Mouse (Mus musculus) spleen, adult 2 months (tissue): ENCODE results near the gene Dpp8. TPM values are rescaled to one million over a fixed set of nuclear protein-coding genes. Genes with fewer than 3 reads are reported as not detected.

Source experiments
- DNase-seq, 2 experiments: peaks; one replicate each; pipeline versions ENCODE4 v3.0.0 to v3.0.0-alpha.2; 2012 to 2021; ENCODE audit warnings: low spot score in 2 of 2, low read depth in 1 of 2
- H3K27ac ChIP-seq: fragments of 200-500 bp; 2 replicates; pipeline ENCODE4 v1.5.1; 2012; ENCODE audit warnings: low read length, inconsistent platforms; ENCODE audit not compliant: insufficient read depth
- H3K27me3 ChIP-seq: fragments of 200-500 bp; 2 replicates; pipeline ENCODE4 v1.6.1; 2012; ENCODE audit warnings: mild to moderate bottlenecking, moderate library complexity, low read length, inconsistent platforms; ENCODE audit not compliant: control insufficient read depth, insufficient read depth
- H3K36me3 ChIP-seq: fragments of 200-500 bp; 2 replicates; pipeline ENCODE4 v1.6.1; 2012; ENCODE audit warnings: mild to moderate bottlenecking, low read length, inconsistent platforms; ENCODE audit not compliant: control insufficient read depth, insufficient read depth
- H3K4me1 ChIP-seq: fragments of 200-500 bp; 2 replicates; pipeline ENCODE4 v1.6.1; 2011; ENCODE audit warnings: inconsistent platforms; ENCODE audit not compliant: control insufficient read depth, insufficient read depth, insufficient read length
- H3K4me3 ChIP-seq: fragments of 200-500 bp; 2 replicates; pipeline ENCODE4 v1.5.1; 2011; ENCODE audit warnings: mild to moderate bottlenecking, inconsistent platforms; ENCODE audit not compliant: insufficient read depth, insufficient read length; ENCODE audit errors: extremely low read depth
- CTCF ChIP-seq: fragments of 200-500 bp; IDR thresholded peaks from 2 replicates; pipeline ENCODE4 v1.5.1; 2011; ENCODE audit warnings: mild to moderate bottlenecking, inconsistent platforms; ENCODE audit not compliant: insufficient read depth, insufficient read length, insufficient replicate concordance; ENCODE audit errors: extremely low read depth
- POLR2A ChIP-seq: fragments of 200-500 bp; IDR thresholded peaks from 2 replicates; pipeline ENCODE4 v1.6.1; 2011; ENCODE audit warnings: low read depth, low read length, inconsistent platforms
- WGBS: fragments of 180-500 bp; shearing (Covaris S2); methylation state at CpG from one replicate; pipeline ENCODE4 v1.1.7; 2018; 5-methylcytosine and 5-hydroxymethylcytosine counted together
- polyA plus RNA-seq: library from polyadenylated mRNA; depleted of rRNA; stranded (reverse); fragments of >200 nt; gene quantifications from 2 replicates; pipeline ENCODE4 v1.2.3, GENCODE M21; 2012

Gene Dpp8
- polyA plus RNA-seq, 1 experiment: 32.6 TPM

- TF ChIP-seq CTCF: no peak
- no peak for TF ChIP-seq POLR2A
- no peak for DNase-seq
- Histone ChIP-seq H3K4me1 (peaks cover 4% of the 10 kb centered on the region; the same call in 1 of the 2 replicates), H3K27ac (no peak overlapping the region), H3K27me3 (no peaks in the 10 kb centered on the region), H3K36me3 (peaks cover 27% of the 10 kb centered on the region), H3K4me3 (no peak overlapping the region)
- 97% methylated on average over 1 of the region's 1 CpGs for WGBS
Measured at GRCm38 (mm10) chr9:65036456-65036855, 4.2 kb downstream of the Dpp8 start.

DNA sequence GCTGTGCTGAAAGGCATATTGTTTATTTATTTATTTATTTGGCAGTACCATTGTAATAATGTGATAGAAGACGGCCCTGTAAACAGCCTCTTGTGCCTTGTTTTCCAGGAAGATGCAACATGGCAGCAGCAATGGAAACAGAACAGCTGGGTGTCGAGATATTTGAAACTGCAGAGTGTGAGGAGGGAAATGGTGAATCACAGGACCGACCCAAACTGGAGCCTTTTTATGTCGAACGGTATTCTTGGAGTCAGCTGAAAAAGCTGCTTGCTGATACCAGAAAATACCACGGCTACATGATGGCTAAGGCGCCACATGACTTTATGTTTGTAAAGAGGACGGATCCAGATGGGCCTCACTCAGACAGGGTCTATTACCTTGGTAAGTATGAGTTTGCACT is 4.6 kb downstream of the Dpp8 start:
- H3K36me3 ChIP-seq: peaks cover 29% of the 10 kb centered on the region
- 89% methylated on average over 8 of the region's 8 CpGs for WGBS
- no peak overlapping the region for H3K27ac ChIP-seq

GRCm38 (mm10) chr9:65041430-65041829 is 9.2 kb downstream of the Dpp8 start:
- Histone ChIP-seq H3K4me1 (no peaks in the 10 kb centered on the region), H3K27ac (no peak overlapping the region), H3K4me3 (no peak overlapping the region), H3K27me3 (no peaks in the 10 kb centered on the region), H3K36me3 (peaks cover 44% of the 10 kb centered on the region)
- TF ChIP-seq POLR2A (no peak), CTCF (no peak; the same call in 1 of the 2 replicates)
- no peak for DNase-seq
- WGBS: 96% methylated on average over 5 of the region's 5 CpGs

More for the DNA sequence above, 4.6 kb downstream of the Dpp8 start:
- TF ChIP-seq CTCF: no peak
- no peak for TF ChIP-seq POLR2A
- DNase-seq: no peak
- Histone ChIP-seq H3K4me3 (no peak overlapping the region), H3K27me3 (no peaks in the 10 kb centered on the region), H3K4me1 (peaks cover 4% of the 10 kb centered on the region; the same call in 1 of the 2 replicates)

- TF ChIP-seq POLR2A (no peak), CTCF (no peak)
- no peak for DNase-seq
- Histone ChIP-seq H3K27me3 (no peaks in the 10 kb centered on the region), H3K4me1 (no peaks in the 10 kb centered on the region), H3K27ac (no peak overlapping the region), H3K36me3 (peaks cover 35% of the 10 kb centered on the region), H3K4me3 (no peak overlapping the region)
- 94% methylated on average over 1 of the region's 1 CpGs for WGBS
Measured at GRCm38 (mm10) chr9:65046993-65047392, 14.8 kb downstream of the Dpp8 start.

DNA sequence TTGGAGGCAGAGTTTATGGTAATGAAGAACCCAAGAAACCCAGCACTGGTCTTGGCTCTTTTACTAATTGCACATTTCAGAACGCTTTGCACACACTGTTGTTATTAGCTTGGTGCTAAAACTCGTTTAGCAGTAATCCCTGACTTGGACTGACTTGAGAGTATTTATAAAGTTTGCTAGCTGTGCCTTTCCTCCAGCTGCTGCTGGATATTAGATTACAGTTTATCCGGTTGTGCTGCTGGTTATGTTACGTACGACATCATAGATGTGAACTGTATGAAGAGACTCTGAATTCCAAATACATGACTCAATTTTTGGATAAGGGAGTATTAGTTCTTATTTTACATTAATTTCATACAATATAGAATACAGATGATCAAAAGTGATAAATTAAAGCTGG is 17.2 kb downstream of the Dpp8 start:
- Histone ChIP-seq H3K4me3 (no peak overlapping the region), H3K36me3 (peaks cover 41% of the 10 kb centered on the region), H3K27ac (no peak overlapping the region), H3K4me1 (no peaks in the 10 kb centered on the region), H3K27me3 (no peaks in the 10 kb centered on the region)
- no peak for DNase-seq
- 97% methylated on average over 5 of the region's 5 CpGs for WGBS
- TF ChIP-seq CTCF (no peak), POLR2A (no peak)

- H3K27me3 ChIP-seq: no peaks in the 10 kb centered on the region
- H3K4me3 ChIP-seq: no peak overlapping the region
- H3K27ac ChIP-seq: no peak overlapping the region
- no peaks in the 10 kb centered on the region for H3K4me1 ChIP-seq
- 97% methylated on average over 3 of the region's 3 CpGs for WGBS
- TF ChIP-seq CTCF (no peak), POLR2A (no peak)
- peaks cover 44% of the 10 kb centered on the region for H3K36me3 ChIP-seq
- no peak for DNase-seq
Measured at GRCm38 (mm10) chr9:65050981-65051380, 18.8 kb downstream of the Dpp8 start.

GRCm38 (mm10) chr9:65064251-65064650 is 32.0 kb downstream of the Dpp8 start:
- Histone ChIP-seq H3K27ac (no peak overlapping the region), H3K4me3 (no peak overlapping the region), H3K4me1 (no peaks in the 10 kb centered on the region), H3K36me3 (peaks cover 48% of the 10 kb centered on the region), H3K27me3 (no peaks in the 10 kb centered on the region)
- no peak for DNase-seq
- WGBS: 97% methylated on average over 7 of the region's 7 CpGs
- TF ChIP-seq CTCF (no peak), POLR2A (no peak)
